Mouse (Mus musculus) frontal cortex, postnatal 36 days (tissue): ENCODE measurements at regions not wholly inside any gene's neighbourhood (a gene's known extent, or its start where the extent isn't known, plus 50 kb on each side); places are given as distances from the start of the nearest gene placed in this dataset.

ENCODE experiments used
- DNase-seq, 2 experiments: peaks; one replicate each; pipeline ENCODE4 v3.0.0; 2022; ENCODE audit warnings: low spot score in 2 of 2

DNA sequence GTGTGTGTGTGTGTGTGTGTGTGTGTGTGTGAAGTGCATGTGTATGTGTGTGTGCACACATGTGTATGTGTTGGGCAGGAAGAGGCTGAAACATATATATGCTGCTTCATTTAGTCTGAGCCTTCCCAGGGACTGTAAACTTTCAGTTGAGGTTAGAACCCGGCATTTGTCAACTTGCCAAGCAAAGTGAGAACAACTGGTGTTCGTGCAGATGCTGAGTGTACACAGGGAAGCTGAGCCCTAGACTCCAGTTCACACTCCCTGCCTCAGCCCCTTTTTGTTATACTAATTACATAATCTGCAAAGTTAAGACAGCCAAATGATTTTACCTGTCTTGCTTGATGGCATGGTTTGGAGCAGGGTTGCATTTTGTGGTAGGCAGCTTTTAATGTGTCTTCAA lies 87.7 kb upstream of the Pkn2 start:
- no peak for DNase-seq

DNA sequence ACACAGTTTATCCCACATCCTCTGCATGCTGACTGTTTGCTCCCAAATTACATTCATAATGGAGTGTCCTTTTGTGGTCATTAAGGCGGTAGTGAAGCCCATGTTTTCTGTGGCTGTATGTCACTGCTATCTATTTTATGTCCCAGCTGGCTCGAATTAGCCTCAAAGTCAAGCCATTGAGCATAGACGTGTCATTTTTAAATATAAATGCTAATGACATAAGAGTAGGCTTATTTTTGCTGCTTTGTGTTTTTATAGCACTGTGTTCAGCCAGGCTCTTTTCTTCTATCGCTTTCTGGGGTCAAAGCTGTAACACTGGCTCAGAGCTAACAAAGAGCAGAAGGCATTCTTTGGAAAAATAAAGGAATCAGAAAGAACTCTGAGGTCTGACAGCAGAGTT lies 83.8 kb upstream of the Pkn2 start:
- no peak for DNase-seq

DNA sequence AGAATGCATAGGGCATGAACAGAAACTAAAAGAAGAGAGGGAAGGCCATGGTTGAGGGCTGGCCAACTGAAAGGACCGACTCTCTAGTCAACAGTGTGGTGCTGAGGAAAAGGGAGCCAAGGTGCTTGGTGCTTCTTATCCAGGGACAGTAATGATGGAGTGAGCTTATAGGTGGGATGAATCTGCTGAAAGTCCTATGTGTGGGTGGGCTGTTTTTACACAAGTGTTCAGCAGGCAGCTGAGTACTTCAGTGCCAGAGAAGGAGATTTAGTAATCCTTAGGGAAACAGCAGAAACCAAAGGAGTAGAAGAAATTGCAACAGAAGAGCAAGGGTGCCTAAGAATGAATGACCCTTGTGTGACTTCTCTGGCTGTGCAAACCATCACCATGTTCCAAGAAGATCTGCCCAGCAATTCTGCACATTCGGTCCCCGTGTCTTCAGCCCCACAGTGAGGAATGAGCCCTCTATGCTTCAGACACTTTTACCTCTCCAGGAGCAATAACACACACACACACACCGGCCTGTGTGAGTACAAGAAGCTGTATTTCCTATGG lies 82.1 kb upstream of the Pkn2 start:
- no peak for DNase-seq

- DNase-seq, result no peak
These were observed 76.0 kb upstream of the Pkn2 start for GRCm38 (mm10) chr3:142957768-142958167.

GRCm38 (mm10) chr3:142948771-142949170 lies 67.0 kb upstream of the Pkn2 start:
- DNase-seq, result peak; percentile 48 to 61

DNA sequence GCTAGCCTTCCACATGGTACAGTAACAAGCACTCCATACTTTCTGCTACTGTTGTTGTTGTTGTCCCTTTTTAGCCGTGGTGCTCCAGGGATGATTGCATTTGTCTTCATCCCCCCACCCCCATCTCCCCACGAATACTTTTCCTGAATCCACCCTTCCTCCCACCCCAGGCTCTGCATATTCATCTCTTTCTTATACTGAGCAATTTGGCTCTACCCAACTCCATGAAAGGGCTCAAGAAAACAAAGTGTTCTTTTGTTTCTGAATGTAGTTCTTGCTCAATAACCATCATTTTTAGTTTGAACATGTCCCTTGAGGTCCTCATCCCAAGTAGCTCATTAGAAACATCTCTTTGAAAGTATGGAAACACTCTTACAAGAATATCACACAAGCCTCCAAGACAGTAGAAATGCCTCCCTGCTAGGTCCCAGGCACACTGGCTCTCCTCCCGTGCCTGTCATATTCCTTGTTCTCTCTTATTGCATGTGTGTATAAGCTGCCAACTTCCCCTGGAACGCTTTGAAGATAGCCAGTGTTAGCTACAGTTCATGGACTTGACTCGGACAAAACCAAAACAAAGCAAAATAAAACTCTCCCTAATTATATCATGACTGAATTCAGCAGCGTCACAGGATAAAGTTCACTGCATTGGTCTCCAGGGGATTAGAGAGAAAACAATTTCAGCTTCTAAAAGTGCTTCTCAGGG lies 59.7 kb upstream of the Pkn2 start:
- no peak for DNase-seq

GRCm38 (mm10) chr3:142940874-142941273 lies 59.1 kb upstream of the Pkn2 start:
- DNase-seq, result no peak

DNA sequence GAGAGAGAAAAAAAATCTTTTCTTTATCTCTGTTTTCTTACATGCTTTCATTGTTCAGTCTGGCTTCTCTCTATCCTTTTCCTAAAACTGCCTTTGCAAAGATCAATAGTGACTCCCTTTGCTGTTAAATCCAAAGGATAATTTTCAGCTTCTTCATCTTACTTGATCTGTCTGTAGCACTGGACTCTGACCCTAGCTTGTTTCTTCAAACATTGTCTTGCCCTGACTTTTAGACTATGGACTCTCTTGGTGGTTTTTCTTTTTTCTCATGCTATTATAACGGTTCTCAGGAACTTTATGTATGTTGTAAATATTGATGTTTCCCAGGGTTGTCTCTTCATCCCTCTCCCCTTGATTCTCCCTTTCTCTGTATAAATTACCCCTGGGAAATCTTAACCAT lies 58.0 kb upstream of the Pkn2 start:
- no peak for DNase-seq

DNA sequence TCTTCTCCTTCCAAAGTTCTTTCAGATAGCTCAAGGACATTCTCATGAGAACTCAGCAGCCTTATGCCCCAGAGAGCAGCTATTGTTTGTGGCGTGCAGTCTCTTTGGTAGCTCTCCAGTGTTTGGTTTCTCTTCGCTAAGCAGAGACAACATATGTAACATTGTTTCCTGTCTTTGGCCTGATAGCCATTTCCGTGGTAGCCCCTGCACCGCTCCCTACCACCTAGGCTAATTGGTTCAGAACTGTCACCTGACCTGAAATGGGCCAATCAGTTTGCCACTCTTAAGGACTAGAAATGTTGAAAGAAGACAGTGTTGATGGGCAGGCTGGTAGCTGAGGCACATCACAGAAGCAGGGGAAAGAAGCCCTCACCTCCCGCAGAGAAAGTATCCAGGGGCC lies 54.1 kb upstream of the Pkn2 start:
- no peak for DNase-seq

- no peak for DNase-seq
These were observed 52.5 kb upstream of the Pkn2 start for GRCm38 (mm10) chr3:142934326-142934725.

- no peak for DNase-seq
These were observed 52.0 kb upstream of the Pkn2 start for GRCm38 (mm10) chr3:142933684-142934259.
